Mouse (Mus musculus): ENCODE results near the gene Syt16.

Syt16 gene

DNA sequence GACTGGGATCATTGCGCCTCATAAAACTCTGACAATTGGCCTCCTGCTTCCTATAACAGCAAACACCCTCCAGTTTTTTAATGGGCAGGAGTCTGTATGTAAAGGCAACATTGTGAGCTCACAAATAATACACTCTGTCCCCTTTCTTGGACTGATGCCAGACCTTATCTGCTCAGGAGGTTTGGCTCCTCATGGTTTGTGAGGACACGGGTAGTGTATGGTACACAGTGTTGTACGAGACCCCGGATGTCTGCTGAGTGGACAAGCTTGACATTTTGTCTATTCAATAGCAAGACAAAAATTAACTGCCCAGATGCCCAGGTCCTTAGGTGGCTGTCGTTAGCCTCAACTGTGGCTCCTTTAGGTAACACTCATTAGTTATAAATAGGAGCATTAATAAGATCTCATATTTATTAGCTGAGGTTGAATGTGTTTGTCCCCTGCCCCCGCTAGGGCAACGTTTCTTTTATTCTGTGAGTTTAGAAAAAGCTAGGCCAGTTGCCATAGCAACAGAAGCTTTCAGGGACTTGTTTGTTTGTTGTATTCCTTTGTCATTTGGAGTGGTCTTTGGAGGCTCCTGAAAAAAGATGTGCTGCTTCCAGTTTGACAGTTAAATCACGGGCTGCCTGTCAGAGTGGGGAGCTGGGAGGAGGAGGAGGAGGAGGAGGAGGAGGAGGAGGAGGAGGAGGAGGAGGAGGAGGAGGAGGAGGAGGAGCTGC is 101.3 kb downstream of the Syt16 start:
- DNase-seq (ENCODE audit: low read depth, low spot score), result peak; percentile 73

GRCm38 (mm10) chr12:74105811-74106513 is 108.5 kb downstream of the Syt16 start:
- peak; percentile 5 for DNase-seq (ENCODE audit: low read depth, low spot score)

DNA sequence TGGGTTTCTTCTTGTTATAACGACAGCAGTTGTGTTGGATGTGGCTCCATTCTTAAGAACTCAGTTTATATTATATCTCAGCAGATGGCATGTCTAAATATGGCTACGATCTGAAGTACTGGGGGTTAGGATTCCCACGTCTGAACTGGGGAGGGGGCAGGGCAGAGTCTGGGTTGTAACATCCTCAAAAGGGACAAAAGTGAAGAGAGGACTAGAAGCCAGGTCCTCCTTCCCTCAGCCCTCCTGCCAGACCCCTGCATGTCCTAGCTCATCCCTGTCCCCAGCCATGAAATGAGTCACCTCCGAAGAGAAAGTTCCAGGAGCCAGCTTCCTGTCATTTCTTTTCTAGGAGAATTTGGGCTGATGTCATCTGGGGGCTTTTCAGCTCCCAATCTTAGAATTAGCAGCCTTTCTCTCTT is 111.2 kb downstream of the Syt16 start:
- DNase-seq (ENCODE audit: low read depth, low spot score), result no peak

- DNase-seq (ENCODE audit: low read depth, low spot score), result no peak
Measured at GRCm38 (mm10) chr12:74109462-74110068, 112.1 kb downstream of the Syt16 start.

- no peak for DNase-seq (ENCODE audit: low read depth, low spot score)
Measured at GRCm38 (mm10) chr12:74116825-74117224, 119.4 kb downstream of the Syt16 start.

GRCm38 (mm10) chr12:74125796-74126195 is 128.3 kb downstream of the Syt16 start:
- peak; percentile 87 for DNase-seq (ENCODE audit: low read depth, low spot score)

DNA sequence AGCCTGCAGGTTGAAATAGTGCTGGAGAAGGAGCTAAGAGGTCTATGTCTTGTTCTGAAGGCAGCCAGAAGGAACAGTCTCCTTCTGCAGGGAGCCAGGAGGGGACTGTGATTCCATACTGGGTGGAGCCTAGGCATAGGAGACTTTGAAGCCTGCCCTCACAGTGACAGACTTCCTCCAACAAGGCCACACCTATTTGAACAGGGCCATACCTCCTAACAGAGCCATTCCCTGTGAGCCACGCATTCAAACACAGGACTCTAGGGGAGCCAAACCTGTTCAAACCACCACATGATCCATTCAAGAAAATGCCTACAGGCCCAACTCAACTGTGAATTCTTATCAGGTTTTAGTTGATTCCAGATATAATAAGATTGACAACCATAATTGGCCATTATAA is 130.8 kb downstream of the Syt16 start:
- DNase-seq (ENCODE audit: low read depth, low spot score), result peak; percentile 72

- DNase-seq (ENCODE audit: low read depth, low spot score), result no peak
Measured at GRCm38 (mm10) chr12:74131790-74132189, 134.3 kb downstream of the Syt16 start.

- no peak for DNase-seq (ENCODE audit: low read depth, low spot score)
Measured at GRCm38 (mm10) chr12:74142147-74142546, 144.7 kb downstream of the Syt16 start.

GRCm38 (mm10) chr12:74144385-74144784 is 146.9 kb downstream of the Syt16 start:
- DNase-seq (ENCODE audit: low read depth, low spot score), result no peak

DNA sequence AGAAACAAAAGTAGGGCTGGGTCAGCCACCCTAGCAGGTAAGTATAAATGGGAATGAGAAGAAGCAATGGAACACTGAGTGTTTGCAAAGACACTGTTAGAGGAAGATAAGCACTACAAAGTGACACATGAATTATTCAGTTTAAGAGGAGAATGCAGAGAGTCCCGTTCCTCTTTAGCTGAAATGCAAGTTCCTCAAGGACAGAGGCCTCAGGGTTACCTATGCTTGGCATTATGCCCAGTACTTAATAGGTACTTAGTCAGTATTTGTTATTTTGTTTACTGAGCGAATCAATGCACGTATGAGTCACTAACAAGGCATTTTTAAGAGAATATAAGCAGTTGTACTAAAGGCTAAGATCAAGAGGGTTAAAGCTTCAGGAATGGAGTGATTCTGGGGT is 163.3 kb downstream of the Syt16 start:
- DNase-seq (ENCODE audit: low read depth, low spot score), result peak; percentile 38

- DNase-seq (ENCODE audit: low read depth, low spot score), result no peak
Measured at GRCm38 (mm10) chr12:74163080-74163479, 165.6 kb downstream of the Syt16 start.

DNA sequence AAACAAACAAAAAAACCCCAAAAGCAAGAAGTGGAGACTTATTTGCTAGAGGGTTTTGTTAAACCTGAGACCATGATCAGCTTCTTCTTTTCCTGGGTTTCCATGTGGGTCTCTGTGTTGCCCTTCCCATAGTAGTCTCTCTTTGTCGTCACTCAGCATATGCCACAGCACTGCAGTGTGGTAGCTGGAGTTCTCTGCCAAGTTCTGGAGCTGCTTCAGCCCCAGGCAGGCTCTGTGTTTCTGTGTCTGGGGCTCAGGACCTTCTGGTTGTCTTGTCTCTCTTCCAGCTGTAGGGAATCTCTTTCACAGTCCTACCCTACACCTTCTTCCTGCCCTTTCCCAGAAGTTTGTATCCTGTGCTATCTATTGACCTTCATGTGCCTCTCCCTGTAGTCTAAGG is 173.8 kb downstream of the Syt16 start:
- DNase-seq (ENCODE audit: low read depth, low spot score), result no peak

DNA sequence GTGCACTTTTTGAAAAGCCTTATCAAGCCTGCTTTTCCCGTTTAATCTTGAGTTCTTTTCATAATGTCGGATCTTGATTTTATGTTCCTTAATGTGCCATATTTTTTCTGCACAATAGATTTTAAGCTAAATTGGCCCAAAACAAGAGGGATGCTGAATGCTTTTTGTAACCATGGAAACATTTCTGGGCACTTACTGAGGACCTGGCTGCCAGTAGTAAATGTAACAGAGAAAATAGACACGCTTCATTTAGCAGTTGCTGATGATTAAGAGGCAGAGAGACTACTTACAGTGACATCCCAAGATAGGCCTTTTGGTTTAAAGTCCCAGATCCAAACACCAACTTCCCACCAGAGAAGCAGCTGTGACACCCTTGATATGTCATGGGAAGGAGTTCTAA is 176.4 kb downstream of the Syt16 start:
- no peak for DNase-seq (ENCODE audit: low read depth, low spot score)

DNA sequence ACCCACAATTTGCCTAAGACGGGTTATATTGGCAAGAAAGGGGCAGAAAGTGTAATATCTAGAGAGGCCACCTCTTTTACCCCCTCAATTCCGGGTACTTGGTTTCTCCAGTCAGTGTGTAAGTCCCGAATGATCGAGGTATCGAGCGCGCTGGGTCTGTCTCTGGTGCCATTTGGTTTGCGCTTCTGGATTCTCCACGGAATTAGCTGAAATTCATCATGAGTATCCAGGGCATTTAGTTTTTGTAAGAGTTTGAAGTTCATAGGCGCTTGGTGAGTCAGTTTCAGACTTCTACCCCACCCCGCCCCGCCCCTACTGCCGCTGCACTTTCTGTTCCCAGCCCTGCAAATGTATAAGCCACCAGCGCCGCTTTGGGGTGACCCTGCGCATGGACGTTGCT is 187.1 kb downstream of the Syt16 start:
- DNase-seq (ENCODE audit: low read depth, low spot score), result peak; percentile 17

DNA sequence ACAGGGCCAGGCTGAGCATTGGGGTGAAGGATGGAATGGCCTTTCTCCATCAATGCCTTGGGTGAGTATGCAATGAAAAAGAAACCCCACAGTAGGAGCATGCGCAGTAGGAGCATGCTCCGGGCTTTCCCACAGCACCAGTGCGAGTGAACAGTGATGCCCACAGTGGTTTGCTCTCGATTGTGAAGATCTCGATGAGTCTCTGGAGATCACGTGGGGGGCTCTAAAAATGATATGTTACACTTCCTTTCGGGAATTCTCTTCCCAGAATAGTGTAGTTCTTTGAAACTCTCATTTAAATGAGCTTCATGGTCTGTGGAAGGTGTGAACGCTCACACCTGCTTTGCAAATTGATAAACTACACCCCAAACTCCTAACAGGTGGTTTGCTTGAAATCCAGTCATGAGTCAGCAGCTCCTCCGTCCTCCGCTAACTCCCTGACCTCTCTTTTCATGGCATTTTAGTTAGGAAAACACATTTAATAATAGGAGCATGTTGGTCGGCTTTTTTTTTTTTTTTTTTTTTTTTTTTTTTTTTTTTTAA is 190.9 kb downstream of the Syt16 start:
- peak; percentile 3 for DNase-seq (ENCODE audit: low read depth, low spot score)

- no peak for DNase-seq (ENCODE audit: low read depth, low spot score)
Measured at GRCm38 (mm10) chr12:74188815-74189214, 191.4 kb downstream of the Syt16 start.

DNA sequence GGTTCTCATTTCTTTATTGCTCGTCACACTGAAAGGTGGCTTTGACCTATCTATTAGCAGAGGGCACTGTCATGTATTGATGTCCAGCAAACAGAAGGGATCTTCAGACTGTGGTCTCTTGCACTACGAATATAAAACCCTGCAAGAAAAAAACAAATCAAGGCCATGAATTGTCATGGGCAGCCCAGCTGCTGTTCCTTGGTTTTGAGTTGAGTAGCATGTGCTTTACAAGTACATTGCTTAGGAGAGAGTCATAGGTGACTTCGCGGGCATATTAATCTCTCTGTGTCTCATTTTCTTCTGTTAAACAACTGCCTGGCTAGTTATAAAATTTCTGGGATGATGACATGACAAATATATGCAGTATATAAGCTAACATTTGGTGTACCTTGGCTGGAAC is 192.4 kb downstream of the Syt16 start:
- no peak for DNase-seq (ENCODE audit: low read depth, low spot score)

- no peak for DNase-seq (ENCODE audit: low read depth, low spot score)
Measured at GRCm38 (mm10) chr12:74190297-74190696, 192.8 kb downstream of the Syt16 start.

DNA sequence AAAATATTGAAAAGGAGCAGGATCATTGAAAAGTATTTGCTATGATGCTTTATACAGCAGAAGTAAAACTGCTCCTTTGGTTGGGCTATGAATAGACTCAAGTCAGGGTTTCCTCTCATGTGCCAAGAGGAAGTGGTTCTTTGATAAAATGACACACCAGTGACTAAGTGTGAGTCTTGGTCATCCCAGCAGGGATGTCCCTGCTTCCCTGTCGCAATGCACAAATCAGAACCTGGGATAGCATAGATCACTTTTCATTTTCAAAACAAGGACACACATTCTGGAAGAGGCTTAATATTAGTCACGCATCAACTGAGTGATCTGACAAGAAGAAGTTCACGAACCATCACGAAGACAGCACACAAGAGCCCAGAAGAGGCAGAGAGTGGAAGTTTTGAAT is 195.1 kb downstream of the Syt16 start:
- DNase-seq (ENCODE audit: low read depth, low spot score), result no peak

DNA sequence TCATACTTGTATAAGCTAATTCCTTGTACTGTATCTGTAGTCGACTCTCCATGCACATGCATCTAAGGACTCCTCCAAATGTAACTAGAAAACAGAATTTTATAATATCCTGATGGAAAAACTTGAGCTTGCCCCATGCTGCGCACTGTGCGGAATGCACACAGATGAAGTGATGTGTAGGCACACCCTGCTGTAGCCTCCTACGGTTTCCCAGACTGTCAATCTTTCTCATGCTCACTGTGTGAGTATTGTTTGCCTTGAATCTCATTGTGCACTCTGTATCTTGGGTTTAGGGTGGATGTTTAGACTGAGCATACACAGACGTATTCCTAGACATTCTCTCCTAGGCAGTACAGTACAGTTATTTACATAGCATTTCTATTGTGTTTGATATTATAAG is 203.9 kb downstream of the Syt16 start:
- no peak for DNase-seq (ENCODE audit: low read depth, low spot score)

GRCm38 (mm10) chr12:74202431-74203042 is 205.1 kb downstream of the Syt16 start:
- DNase-seq (ENCODE audit: low read depth, low spot score), result no peak

All from R1 (cell line).